Mouse (Mus musculus): Measurements from ENCODE around the gene Sdad1. TPM values are rescaled to one million over a fixed set of nuclear protein-coding genes. Genes with fewer than 3 reads are reported as not detected.
"Not testable (repeated sequence)": the region's sequence is repeated elsewhere in the genome, so short reads cannot be mapped to it uniquely, and the experiment has no call there.

The Sdad1 gene
- 80.4 and 83.8 TPM in 2 replicates for polyA plus RNA-seq (2011; ENCODE audit: insufficient read depth, insufficient read length, low read depth, missing spikeins)

DNA sequence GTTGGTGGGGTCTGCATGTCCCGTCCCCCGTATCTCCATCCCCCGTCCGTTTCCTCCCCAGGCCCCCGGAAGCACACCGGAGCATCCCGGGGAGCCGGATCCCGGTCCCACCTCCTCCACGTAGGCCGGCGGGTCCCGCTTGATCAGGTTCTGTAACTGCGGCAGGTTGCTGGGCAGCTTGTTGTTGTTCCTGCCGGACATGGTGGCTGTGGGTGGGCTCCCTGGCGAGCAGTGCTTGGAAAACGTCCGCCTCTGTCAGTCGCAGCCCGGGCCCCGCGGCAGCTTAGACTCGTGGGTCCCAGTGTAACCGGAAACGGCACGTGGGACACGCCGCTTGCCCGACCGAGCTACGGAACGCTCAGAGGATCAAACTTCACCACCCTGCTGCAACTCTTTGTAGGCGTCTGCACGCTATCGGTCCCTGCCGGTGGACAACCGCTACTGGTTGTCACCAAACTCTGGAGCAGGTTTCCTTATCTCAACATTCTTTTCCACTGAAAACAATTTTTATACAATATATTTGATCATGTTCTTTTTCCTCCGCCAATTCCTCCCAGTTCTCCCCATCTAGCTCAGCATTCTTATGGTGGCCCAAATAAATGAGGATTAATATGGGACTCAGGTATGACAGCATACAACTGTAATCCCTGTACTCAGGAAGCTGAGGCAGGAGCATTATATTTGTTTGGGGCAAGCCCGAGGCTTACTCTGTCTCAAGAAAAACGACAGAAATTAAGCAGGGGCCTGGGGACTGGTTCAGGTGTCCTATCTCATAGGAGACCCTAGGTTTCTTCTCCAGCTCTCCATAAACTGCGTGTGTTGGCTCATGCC is at the start of gene Sdad1:
TSS of gene Sdad1 (minus strand) at position 799 of the 831 bp plus-strand sequence.
- no peaks in the 10 kb centered on the region for H3K9me3 ChIP-seq (replicated peaks; ENCODE audit: control insufficient read depth, insufficient read depth, low read length, poor library complexity, severe bottlenecking)
- H3K4me3 ChIP-seq (ENCODE audit: low read depth, low read length): peak within 1 kb of the TSS; percentile 96
- 0 out of 2 replicates have a peak within 1 kb of the TSS, but pooled peaks have one; percentile 3 for H3K27ac ChIP-seq (ENCODE audit: insufficient read depth, low read length)
- peak within 1 kb of the TSS; percentile 90 for H3K9ac ChIP-seq (ENCODE audit: low read depth, poor library complexity, severe bottlenecking)
- peaks cover 7% of the 10 kb centered on the region for H3K36me3 ChIP-seq (ENCODE audit: control insufficient read depth, insufficient read depth, low read length, poor library complexity, severe bottlenecking)
- H3K4me1 ChIP-seq (ENCODE audit: control insufficient read depth, insufficient read depth, low read length): peaks cover 2% of the 10 kb centered on the region
- TF ChIP-seq EP300 (IDR thresholded peaks at IDR 0.05; ENCODE audit: insufficient read depth, low read depth, low read length) (peak; percentile 55; the same call in 1 of the 2 replicates), CTCF (IDR thresholded peaks at IDR 0.05; ENCODE audit: low read depth, low read length) (peak; percentile 47), POLR2A (IDR thresholded peaks at IDR 0.05; ENCODE audit: insufficient read depth, low read length) (peak; percentile 36)
- H3K27me3 ChIP-seq (ENCODE audit: control insufficient read depth, insufficient read depth, low read length, poor library complexity, severe bottlenecking): no peaks in the 10 kb centered on the region

DNA sequence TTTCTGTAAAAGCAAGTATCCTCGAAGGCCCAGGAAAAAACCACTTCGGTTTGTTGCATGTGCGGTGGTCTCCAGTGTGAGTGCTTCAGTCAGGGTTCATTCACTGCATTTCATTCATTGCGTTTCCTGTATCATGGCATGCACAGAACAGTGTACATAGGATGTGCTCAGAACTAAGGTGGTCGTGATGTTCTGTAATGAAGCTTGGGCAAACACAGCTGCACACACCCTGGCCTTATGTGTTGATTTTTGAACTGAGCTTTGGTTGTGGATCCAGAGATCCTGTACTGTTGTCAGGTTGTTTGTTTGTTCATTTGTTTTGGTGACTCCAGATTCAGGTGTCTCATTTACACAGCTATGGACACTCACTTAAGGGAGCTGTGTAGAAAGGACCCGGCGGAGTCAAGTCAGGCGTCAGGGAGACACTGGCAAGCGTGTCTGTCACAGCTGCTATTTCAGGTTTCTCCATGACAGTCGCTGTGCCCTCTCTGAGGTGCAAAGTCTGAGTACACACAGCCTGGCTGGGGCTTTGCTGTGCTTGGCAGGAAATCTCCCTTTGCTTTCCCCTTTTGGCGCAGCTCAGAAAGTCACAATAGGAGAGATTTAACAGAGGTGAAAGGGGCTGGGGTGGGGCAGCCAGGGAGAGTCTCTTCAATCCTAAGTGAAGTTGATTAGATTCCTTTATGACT is 48.6 kb upstream of the Sdad1 start:
- peaks cover 2% of the 10 kb centered on the region for H3K4me1 ChIP-seq (ENCODE audit: control insufficient read depth, insufficient read depth, low read length)
- H3K27ac ChIP-seq (ENCODE audit: insufficient read depth, low read length): no peak overlapping the region
- no peaks in the 10 kb centered on the region for H3K9me3 ChIP-seq (replicated peaks; ENCODE audit: control insufficient read depth, insufficient read depth, low read length, poor library complexity, severe bottlenecking)
- no peak for TF ChIP-seq POLR2A (IDR thresholded peaks at IDR 0.05; ENCODE audit: insufficient read depth, low read length)
- H3K27me3 ChIP-seq (ENCODE audit: control insufficient read depth, insufficient read depth, low read length, poor library complexity, severe bottlenecking): no peaks in the 10 kb centered on the region
- H3K4me3 ChIP-seq (ENCODE audit: low read depth, low read length): no peak overlapping the region
- H3K36me3 ChIP-seq (ENCODE audit: control insufficient read depth, insufficient read depth, low read length, poor library complexity, severe bottlenecking): no peaks in the 10 kb centered on the region
- no peak overlapping the region for H3K9ac ChIP-seq (ENCODE audit: low read depth, poor library complexity, severe bottlenecking)

DNA sequence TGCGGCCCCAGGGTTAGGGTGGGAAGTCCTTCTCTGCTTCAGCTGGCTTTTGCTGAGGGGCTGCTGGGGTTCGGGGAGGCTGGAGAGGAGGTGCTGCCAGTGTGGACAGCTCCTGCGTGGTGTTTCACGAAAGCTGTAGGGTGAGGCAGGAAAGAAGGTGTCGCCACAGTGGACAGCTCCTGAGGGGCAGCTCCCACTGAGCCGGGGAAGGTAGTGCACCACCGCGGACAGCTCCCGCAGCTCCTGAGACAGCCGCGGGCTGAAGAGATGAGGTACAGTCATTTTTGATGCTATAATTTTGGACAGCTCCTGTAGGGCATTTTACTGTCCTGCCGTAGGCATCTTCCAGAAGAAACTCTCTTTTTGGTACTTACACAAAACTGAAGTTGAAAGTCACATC is 47.8 kb upstream of the Sdad1 start:
- no peaks in the 10 kb centered on the region for H3K27me3 ChIP-seq (ENCODE audit: control insufficient read depth, insufficient read depth, low read length, poor library complexity, severe bottlenecking)
- H3K9ac ChIP-seq (ENCODE audit: low read depth, poor library complexity, severe bottlenecking): no peak overlapping the region
- H3K36me3 ChIP-seq (ENCODE audit: control insufficient read depth, insufficient read depth, low read length, poor library complexity, severe bottlenecking): no peaks in the 10 kb centered on the region
- H3K27ac ChIP-seq (ENCODE audit: insufficient read depth, low read length): no peak overlapping the region
- H3K9me3 ChIP-seq (replicated peaks; ENCODE audit: control insufficient read depth, insufficient read depth, low read length, poor library complexity, severe bottlenecking): no peaks in the 10 kb centered on the region
- H3K4me3 ChIP-seq (ENCODE audit: low read depth, low read length): no peak overlapping the region
- TF ChIP-seq EP300 (IDR thresholded peaks at IDR 0.05; ENCODE audit: insufficient read depth, low read depth, low read length) (0 out of 2 replicates have a peak, but pooled peaks have one; percentile 24), CTCF (IDR thresholded peaks at IDR 0.05; ENCODE audit: low read depth, low read length) (no peak)
- peaks cover 2% of the 10 kb centered on the region for H3K4me1 ChIP-seq (ENCODE audit: control insufficient read depth, insufficient read depth, low read length)

DNA sequence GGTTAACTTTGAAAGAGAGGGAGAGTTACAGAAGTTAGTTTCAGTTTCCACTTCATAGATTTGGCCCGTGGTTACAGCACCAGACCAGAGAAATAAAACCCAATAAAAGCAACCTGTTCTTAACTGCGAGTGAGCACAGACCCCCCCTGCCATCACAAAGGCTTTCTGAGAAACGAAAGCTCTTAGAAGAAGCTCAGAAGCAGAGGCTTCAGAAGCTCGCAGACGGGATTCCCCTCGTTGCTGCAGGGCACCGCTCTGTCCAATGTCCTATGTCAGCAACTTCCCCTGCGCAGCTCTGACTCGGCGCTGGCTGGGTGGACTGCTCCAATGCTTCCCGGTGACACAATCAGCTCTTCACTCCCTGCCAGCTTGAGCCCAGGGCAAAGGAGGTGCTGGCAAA is 43.2 kb upstream of the Sdad1 start:
- no peak for TF ChIP-seq EP300 (IDR thresholded peaks at IDR 0.05; ENCODE audit: insufficient read depth, low read depth, low read length)
- no peak for TF ChIP-seq POLR2A (IDR thresholded peaks at IDR 0.05; ENCODE audit: insufficient read depth, low read length)
- no peak for TF ChIP-seq CTCF (IDR thresholded peaks at IDR 0.05; ENCODE audit: low read depth, low read length)
- no peaks in the 10 kb centered on the region for H3K9me3 ChIP-seq (replicated peaks; ENCODE audit: control insufficient read depth, insufficient read depth, low read length, poor library complexity, severe bottlenecking)
- H3K27ac ChIP-seq (ENCODE audit: insufficient read depth, low read length): no peak overlapping the region
- H3K4me3 ChIP-seq (ENCODE audit: low read depth, low read length): no peak overlapping the region
- H3K27me3 ChIP-seq (ENCODE audit: control insufficient read depth, insufficient read depth, low read length, poor library complexity, severe bottlenecking): no peaks in the 10 kb centered on the region
- H3K4me1 ChIP-seq (ENCODE audit: control insufficient read depth, insufficient read depth, low read length): peaks cover 2% of the 10 kb centered on the region
- no peak overlapping the region for H3K9ac ChIP-seq (ENCODE audit: low read depth, poor library complexity, severe bottlenecking)
- H3K36me3 ChIP-seq (ENCODE audit: control insufficient read depth, insufficient read depth, low read length, poor library complexity, severe bottlenecking): no peaks in the 10 kb centered on the region

DNA sequence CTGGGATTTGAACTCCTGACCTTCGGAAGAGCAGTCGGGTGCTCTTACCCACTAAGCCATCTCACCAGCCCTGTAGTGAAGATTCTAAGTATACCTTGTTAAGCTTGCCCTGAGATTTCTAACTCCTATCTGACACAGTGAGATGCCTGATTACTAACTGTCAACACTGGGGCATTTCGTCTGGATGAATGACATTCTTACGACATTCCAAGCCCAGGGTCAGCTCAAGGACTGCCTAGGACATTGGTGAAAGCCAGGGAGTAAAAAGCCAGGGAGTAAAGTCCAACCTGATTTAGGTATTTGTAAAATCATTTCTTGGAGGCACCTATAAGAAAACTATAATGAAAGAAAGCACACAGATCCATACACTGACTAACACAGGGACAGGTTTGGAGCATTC is 42.4 kb upstream of the Sdad1 start:
- not testable (repeated sequence) for H3K4me1 ChIP-seq (ENCODE audit: control insufficient read depth, insufficient read depth, low read length); H3K27me3 ChIP-seq (ENCODE audit: control insufficient read depth, insufficient read depth, low read length, poor library complexity, severe bottlenecking); H3K4me3 ChIP-seq (ENCODE audit: low read depth, low read length); H3K36me3 ChIP-seq (ENCODE audit: control insufficient read depth, insufficient read depth, low read length, poor library complexity, severe bottlenecking); H3K27ac ChIP-seq (ENCODE audit: insufficient read depth, low read length); H3K9me3 ChIP-seq (replicated peaks; ENCODE audit: control insufficient read depth, insufficient read depth, low read length, poor library complexity, severe bottlenecking); H3K9ac ChIP-seq (ENCODE audit: low read depth, poor library complexity, severe bottlenecking)

DNA sequence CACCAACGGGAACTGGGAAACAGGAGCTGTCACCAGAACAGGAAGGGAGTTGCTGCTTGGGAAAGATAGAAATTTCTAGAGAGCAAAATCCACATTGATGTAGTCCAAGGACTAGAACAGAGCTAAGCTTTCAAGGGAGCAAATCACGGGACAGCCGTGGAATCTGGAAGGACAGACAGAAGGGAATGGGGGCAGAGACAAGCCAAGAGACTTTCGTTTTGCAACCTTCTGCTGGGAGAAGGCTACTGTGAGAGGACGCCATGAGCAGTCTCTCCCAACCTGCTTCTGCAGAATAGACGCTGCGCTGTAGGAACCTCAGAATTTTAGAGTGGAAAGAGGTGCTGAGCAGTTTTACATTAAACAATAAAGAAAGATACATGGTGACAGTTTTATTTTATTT is 39.5 kb upstream of the Sdad1 start:
- Histone ChIP-seq H3K4me1 (ENCODE audit: control insufficient read depth, insufficient read depth, low read length) (peaks cover under 1% of the 10 kb centered on the region), H3K9ac (ENCODE audit: low read depth, poor library complexity, severe bottlenecking) (no peak overlapping the region), H3K27ac (ENCODE audit: insufficient read depth, low read length) (no peak overlapping the region), H3K27me3 (ENCODE audit: control insufficient read depth, insufficient read depth, low read length, poor library complexity, severe bottlenecking) (no peaks in the 10 kb centered on the region), H3K9me3 (replicated peaks; ENCODE audit: control insufficient read depth, insufficient read depth, low read length, poor library complexity, severe bottlenecking) (no peaks in the 10 kb centered on the region), H3K4me3 (ENCODE audit: low read depth, low read length) (no peak overlapping the region), H3K36me3 (ENCODE audit: control insufficient read depth, insufficient read depth, low read length, poor library complexity, severe bottlenecking) (no peaks in the 10 kb centered on the region)
- no peak for TF ChIP-seq CTCF (IDR thresholded peaks at IDR 0.05; ENCODE audit: low read depth, low read length)
- no peak for TF ChIP-seq EP300 (IDR thresholded peaks at IDR 0.05; ENCODE audit: insufficient read depth, low read depth, low read length)
- TF ChIP-seq POLR2A (IDR thresholded peaks at IDR 0.05; ENCODE audit: insufficient read depth, low read length): no peak

Measured in ES-Bruce4 (cell line).